ENCODE assay signal across 10 mouse cellular contexts in the genomic region with DNA sequence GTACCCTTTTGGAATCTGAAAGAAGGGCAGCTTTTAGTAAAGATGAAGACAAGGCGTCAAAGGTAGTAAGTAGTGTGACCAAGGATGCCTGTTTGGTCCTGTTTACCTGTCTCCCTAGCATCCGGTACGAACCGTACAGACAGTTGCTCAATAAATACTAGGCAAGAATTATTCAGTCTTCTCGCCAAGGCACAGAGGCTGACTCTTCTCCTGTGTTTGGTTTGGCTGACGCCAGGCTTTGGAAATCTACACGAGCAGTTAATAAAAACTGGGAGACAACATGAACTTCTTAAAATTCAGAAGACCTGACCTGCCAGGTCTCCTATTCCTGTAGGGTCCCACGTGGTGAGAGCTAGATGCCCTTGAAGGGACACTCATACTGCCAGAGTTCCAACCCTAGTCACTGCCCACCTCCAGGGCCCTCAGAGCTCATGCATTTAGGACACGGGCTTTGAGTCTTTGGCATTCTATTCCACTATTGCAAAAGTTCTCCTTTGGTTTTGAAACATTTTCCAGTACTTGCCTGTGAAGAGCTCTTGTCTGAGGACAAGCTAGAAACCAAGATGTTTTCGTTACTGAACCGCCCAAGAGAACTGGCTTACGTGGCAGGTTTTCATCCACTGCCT.
"Had no signal": no experiment of that assay in that cellular context is flagged by ENCODE, and none has a peak within 500 bp of the region (broad histone marks: within the 10 kb centered on the region; RNA-seq: fewer than 3 reads in every experiment).

No protein-coding gene starts in this region.

- H3K4me2 ChIP-seq: kidney, embryonic 15.5 days; limb, embryonic 13.5 days; liver, embryonic 11.5 days; midbrain, embryonic 13.5 days had no signal

- H3K9me3 ChIP-seq: kidney, embryonic 15.5 days; limb, embryonic 13.5 days; midbrain, embryonic 13.5 days had no signal

- H3K4me3 ChIP-seq: kidney, embryonic 15.5 days; layer of hippocampus, adult 2 months; limb, embryonic 13.5 days; midbrain, embryonic 13.5 days had no signal

- H3K4me1 ChIP-seq: kidney, embryonic 15.5 days; limb, embryonic 13.5 days; midbrain, embryonic 13.5 days had no signal

- H3K27ac ChIP-seq: kidney, embryonic 15.5 days; layer of hippocampus, adult 2 months; limb, embryonic 13.5 days; midbrain, embryonic 13.5 days had no signal

- H3K36me3 ChIP-seq: kidney, embryonic 15.5 days; limb, embryonic 13.5 days; midbrain, embryonic 13.5 days had no signal

- DNase-seq: kidney, adult 11 months; kidney, postnatal 25 days; left cerebral cortex, postnatal 4 days; right cerebral cortex, postnatal 14 days; thymus, postnatal 4 days had no signal

- ATAC-seq: midbrain, embryonic 13.5 days had no signal

- H3K27me3 ChIP-seq: kidney, embryonic 15.5 days; limb, embryonic 13.5 days; midbrain, embryonic 13.5 days had no signal

- H3K9ac ChIP-seq: kidney, embryonic 15.5 days; limb, embryonic 13.5 days; midbrain, embryonic 13.5 days had no signal
